Mouse (Mus musculus): ENCODE results near the gene Tcf7l2.

DNA sequence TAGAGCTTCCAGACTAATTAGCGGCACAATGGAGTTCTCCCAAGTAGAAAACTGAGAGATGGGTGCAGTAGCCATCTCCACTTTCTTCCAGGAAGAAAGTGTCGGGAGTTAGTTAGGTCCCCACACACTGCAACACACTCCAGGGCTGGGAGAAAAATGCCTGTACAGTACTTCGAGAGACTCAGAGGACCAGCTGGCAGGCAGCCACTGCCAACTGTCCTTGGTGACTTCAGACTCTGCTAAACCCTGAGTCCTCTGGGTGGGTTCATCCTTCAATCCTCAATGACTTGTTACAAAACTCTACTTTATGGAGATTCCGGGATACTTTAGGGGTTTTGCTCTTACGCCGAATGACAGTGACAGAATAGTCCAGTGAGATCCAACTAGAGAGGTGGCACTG, 34.8 kb upstream of the Tcf7l2 start:
- TF ChIP-seq EP300 (IDR thresholded peaks at IDR 0.05; ENCODE audit: low read depth) (no peak), CTCF (IDR thresholded peaks at IDR 0.05; ENCODE audit: low read depth) (no peak)

Data from liver, embryonic 14.5 days (tissue).